Mouse (Mus musculus) CD8-positive naive resting alpha-beta T cell, adult 57 days (primary cell): ENCODE data around the gene Chil3. TPM values are rescaled to one million over a fixed set of nuclear protein-coding genes. Genes with fewer than 3 reads are reported as not detected.

ENCODE experiments used
- total RNA-seq: library from RNA; stranded (reverse); gene quantifications from one replicate; pipeline ENCODE4 v1.2.4, GENCODE M21; 2023

Chil3 gene
- total RNA-seq = 2.8 TPM

GRCm38 (mm10) chr3:106167464-106167863, at the start of gene Chil3:
Chil3 (minus strand) TSS chr3:106167564.

DNA sequence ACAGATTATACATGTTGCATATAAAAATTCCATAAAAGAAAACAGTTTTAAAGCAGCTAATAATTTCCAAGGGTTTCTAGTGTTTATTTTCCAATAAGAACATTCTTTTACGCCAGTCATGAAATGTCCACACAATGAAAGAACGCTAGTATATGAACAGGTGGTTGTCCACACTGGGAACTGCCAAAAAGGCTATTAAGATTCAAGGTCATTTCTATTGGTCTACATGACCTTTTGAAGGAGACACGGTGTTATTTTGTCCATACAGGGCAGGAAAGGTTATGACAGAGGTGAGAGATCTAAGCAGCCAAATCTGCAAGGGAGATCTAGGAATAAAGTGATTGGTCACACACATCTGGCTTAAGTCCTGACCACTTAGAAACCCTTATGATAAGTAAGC, 54.4 kb downstream of the Chil3 start, which contains the start of gene Chia1:
Gene Chia1 (plus strand): TSS at position 301 of the 400 bp plus-strand sequence.

Other genes with a start within 250 kb of the Chil3 start
- 4.6 TPM for gene I830077J02Rik, start 234.9 kb downstream of the Chil3 start, total RNA-seq
- gene Wdr77, start 208.2 kb downstream of the Chil3 start, total RNA-seq = 47.9 TPM
- 131 TPM for gene Atp5f1, start 207.5 kb downstream of the Chil3 start, total RNA-seq
- 4.6 TPM for gene Ovgp1, start 193.9 kb downstream of the Chil3 start, total RNA-seq
- not detected for gene Pifo, start 152.9 kb downstream of the Chil3 start, total RNA-seq
- gene Chil5, start 134.8 kb downstream of the Chil3 start, total RNA-seq = 3.3 TPM
- not detected for gene Chia1, start 54.3 kb downstream of the Chil3 start, total RNA-seq
- gene Chil4, start 51.9 kb upstream of the Chil3 start, total RNA-seq = not detected
- gene Chil6, start 238.6 kb upstream of the Chil3 start, total RNA-seq = 0.92 TPM